Mouse (Mus musculus): ENCODE results near the gene Tns1. TPM values are rescaled to one million over a fixed set of nuclear protein-coding genes. Genes with fewer than 3 reads are reported as not detected.
A peak's percentile ranks its signal among the peaks of the same experiment; 100 is the strongest.

The Tns1 gene
- polyA plus RNA-seq, 1 experiment from 2014 or later = 23.0 TPM

- WGBS (ENCODE audit: insufficient replicate concordance) = 42% methylated on average over 2 of the region's 2 CpGs
- Histone ChIP-seq H3K4me2 (ENCODE audit: low read depth, low read length) (no peak overlapping the region), H3K27ac (ENCODE audit: low read length) (no peak overlapping the region), H3K27me3 (ENCODE audit: control insufficient read depth, insufficient read depth, low read depth, low read length) (no peaks in the 10 kb centered on the region), H3K4me1 (ENCODE audit: control insufficient read depth, low read depth, low read length) (peaks cover 2% of the 10 kb centered on the region), H3K9me3 (replicated peaks; ENCODE audit: control insufficient read depth, low read length) (no peaks in the 10 kb centered on the region), H3K4me3 (ENCODE audit: low read depth, low read length) (no peak overlapping the region), H3K36me3 (ENCODE audit: control insufficient read depth, insufficient read depth) (no peaks in the 10 kb centered on the region), H3K9ac (ENCODE audit: low read depth, low read length) (no peak overlapping the region)
- ATAC-seq (ENCODE audit: low read depth) = no peak
Observed at GRCm38 (mm10) chr1:74051349-74051748, 72.9 kb downstream of the Tns1 start.

- Histone ChIP-seq H3K9ac (ENCODE audit: low read depth, low read length) (no peak overlapping the region), H3K27ac (ENCODE audit: low read length) (no peak overlapping the region), H3K4me2 (ENCODE audit: low read depth, low read length) (no peak overlapping the region), H3K36me3 (ENCODE audit: control insufficient read depth, insufficient read depth) (no peaks in the 10 kb centered on the region), H3K9me3 (replicated peaks; ENCODE audit: control insufficient read depth, low read length) (no peaks in the 10 kb centered on the region), H3K27me3 (ENCODE audit: control insufficient read depth, insufficient read depth, low read depth, low read length) (no peaks in the 10 kb centered on the region), H3K4me3 (ENCODE audit: low read depth, low read length) (no peak overlapping the region), H3K4me1 (ENCODE audit: control insufficient read depth, low read depth, low read length) (peaks cover 4% of the 10 kb centered on the region)
- no peak for ATAC-seq (ENCODE audit: low read depth)
- WGBS (ENCODE audit: insufficient replicate concordance) = 69% methylated on average over 17 of the region's 17 CpGs
Observed at GRCm38 (mm10) chr1:74049430-74049829, 74.8 kb downstream of the Tns1 start.

DNA sequence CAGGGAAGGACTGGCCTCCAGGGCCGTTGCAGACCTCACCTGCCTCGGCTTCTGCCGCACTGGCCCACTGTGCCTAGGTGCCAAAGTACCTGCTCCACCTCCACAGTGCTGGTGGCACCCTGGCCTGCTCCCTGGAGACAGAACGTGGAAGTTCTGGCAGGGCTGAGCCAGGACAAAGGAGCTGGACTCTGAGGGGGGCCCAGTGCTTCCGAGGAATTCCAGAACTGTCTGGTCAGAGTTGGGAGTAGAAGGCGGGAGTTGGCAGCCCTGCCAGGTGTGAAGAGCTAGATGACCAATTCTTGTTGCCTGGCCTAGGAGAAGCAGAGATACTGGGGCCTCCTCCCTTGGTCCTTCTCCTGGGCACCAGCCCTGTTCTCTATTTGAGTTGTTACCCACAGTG is 76.5 kb downstream of the Tns1 start:
- WGBS (ENCODE audit: insufficient replicate concordance) = 70% methylated on average over 6 of the region's 6 CpGs
- no peak for ATAC-seq (ENCODE audit: low read depth)
- H3K9ac ChIP-seq (ENCODE audit: low read depth, low read length) = no peak overlapping the region
- no peaks in the 10 kb centered on the region for H3K36me3 ChIP-seq (ENCODE audit: control insufficient read depth, insufficient read depth)
- H3K27me3 ChIP-seq (ENCODE audit: control insufficient read depth, insufficient read depth, low read depth, low read length) = no peaks in the 10 kb centered on the region
- no peak overlapping the region for H3K27ac ChIP-seq (ENCODE audit: low read length)
- H3K4me1 ChIP-seq (ENCODE audit: control insufficient read depth, low read depth, low read length) = peaks cover 21% of the 10 kb centered on the region
- no peak overlapping the region for H3K4me2 ChIP-seq (ENCODE audit: low read depth, low read length)
- H3K4me3 ChIP-seq (ENCODE audit: low read depth, low read length) = no peak overlapping the region
- no peaks in the 10 kb centered on the region for H3K9me3 ChIP-seq (replicated peaks; ENCODE audit: control insufficient read depth, low read length)

GRCm38 (mm10) chr1:74047311-74047710 is 76.9 kb downstream of the Tns1 start:
- no peaks in the 10 kb centered on the region for H3K36me3 ChIP-seq (ENCODE audit: control insufficient read depth, insufficient read depth)
- 40% methylated on average over 2 of the region's 2 CpGs for WGBS (ENCODE audit: insufficient replicate concordance)
- H3K4me3 ChIP-seq (ENCODE audit: low read depth, low read length) = no peak overlapping the region
- H3K27me3 ChIP-seq (ENCODE audit: control insufficient read depth, insufficient read depth, low read depth, low read length) = no peaks in the 10 kb centered on the region
- H3K9ac ChIP-seq (ENCODE audit: low read depth, low read length) = no peak overlapping the region
- no peaks in the 10 kb centered on the region for H3K9me3 ChIP-seq (replicated peaks; ENCODE audit: control insufficient read depth, low read length)
- no peak overlapping the region for H3K27ac ChIP-seq (ENCODE audit: low read length)
- ATAC-seq (ENCODE audit: low read depth) = no peak
- H3K4me2 ChIP-seq (ENCODE audit: low read depth, low read length) = no peak overlapping the region
- H3K4me1 ChIP-seq (ENCODE audit: control insufficient read depth, low read depth, low read length) = peaks cover 25% of the 10 kb centered on the region

- no peak overlapping the region for H3K9ac ChIP-seq (ENCODE audit: low read depth, low read length)
- no peaks in the 10 kb centered on the region for H3K9me3 ChIP-seq (replicated peaks; ENCODE audit: control insufficient read depth, low read length)
- no peak overlapping the region for H3K4me3 ChIP-seq (ENCODE audit: low read depth, low read length)
- H3K36me3 ChIP-seq (ENCODE audit: control insufficient read depth, insufficient read depth) = no peaks in the 10 kb centered on the region
- H3K27ac ChIP-seq (ENCODE audit: low read length) = no peak overlapping the region
- no peaks in the 10 kb centered on the region for H3K27me3 ChIP-seq (ENCODE audit: control insufficient read depth, insufficient read depth, low read depth, low read length)
- H3K4me1 ChIP-seq (ENCODE audit: control insufficient read depth, low read depth, low read length) = peaks cover 44% of the 10 kb centered on the region
- ATAC-seq (ENCODE audit: low read depth) = no peak
- 76% methylated on average over 2 of the region's 2 CpGs for WGBS (ENCODE audit: insufficient replicate concordance)
- no peak overlapping the region for H3K4me2 ChIP-seq (ENCODE audit: low read depth, low read length)
Observed at GRCm38 (mm10) chr1:74045034-74045433, 79.2 kb downstream of the Tns1 start.

GRCm38 (mm10) chr1:74044421-74044820 is 79.8 kb downstream of the Tns1 start:
- ATAC-seq (ENCODE audit: low read depth) = no peak
- H3K36me3 ChIP-seq (ENCODE audit: control insufficient read depth, insufficient read depth) = no peaks in the 10 kb centered on the region
- no peak overlapping the region for H3K27ac ChIP-seq (ENCODE audit: low read length)
- H3K4me2 ChIP-seq (ENCODE audit: low read depth, low read length) = no peak overlapping the region
- peaks cover 44% of the 10 kb centered on the region for H3K4me1 ChIP-seq (ENCODE audit: control insufficient read depth, low read depth, low read length)
- no peak overlapping the region for H3K4me3 ChIP-seq (ENCODE audit: low read depth, low read length)
- no peak overlapping the region for H3K9ac ChIP-seq (ENCODE audit: low read depth, low read length)
- H3K9me3 ChIP-seq (replicated peaks; ENCODE audit: control insufficient read depth, low read length) = no peaks in the 10 kb centered on the region
- no peaks in the 10 kb centered on the region for H3K27me3 ChIP-seq (ENCODE audit: control insufficient read depth, insufficient read depth, low read depth, low read length)
- WGBS (ENCODE audit: insufficient replicate concordance) = 64% methylated on average over 1 of the region's 1 CpGs

DNA sequence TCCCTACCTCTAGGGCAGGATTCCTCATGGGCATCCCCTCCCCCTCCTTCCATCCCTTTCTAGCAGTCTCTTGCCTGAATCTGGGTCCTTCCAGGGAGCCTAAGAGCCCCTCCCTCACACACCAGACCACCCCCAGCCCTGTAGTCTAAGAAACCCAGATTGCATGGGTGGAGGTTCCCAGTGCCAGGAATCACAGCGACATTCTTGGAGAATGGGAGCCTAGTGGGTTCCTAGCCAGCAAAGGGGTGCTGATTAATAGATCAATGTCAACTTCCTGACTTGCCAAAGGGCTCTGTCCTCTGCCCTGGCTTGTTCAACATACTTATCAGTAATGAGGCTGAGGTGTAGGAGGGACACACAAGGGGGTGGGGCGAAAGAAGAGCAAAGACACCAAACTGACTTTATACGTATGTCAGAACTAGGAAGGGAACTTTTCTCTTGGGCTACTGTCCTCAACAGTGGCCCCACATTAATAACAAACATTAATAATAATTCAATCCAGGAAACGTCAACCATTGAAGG is 80.6 kb downstream of the Tns1 start:
- Histone ChIP-seq H3K36me3 (ENCODE audit: control insufficient read depth, insufficient read depth) (no peaks in the 10 kb centered on the region), H3K9me3 (replicated peaks; ENCODE audit: control insufficient read depth, low read length) (no peaks in the 10 kb centered on the region), H3K9ac (ENCODE audit: low read depth, low read length) (no peak overlapping the region), H3K27ac (ENCODE audit: low read length) (peak overlapping the region; percentile 42; the same call in 1 of the 2 replicates), H3K4me3 (ENCODE audit: low read depth, low read length) (no peak overlapping the region), H3K4me1 (ENCODE audit: control insufficient read depth, low read depth, low read length) (peaks cover 44% of the 10 kb centered on the region), H3K4me2 (ENCODE audit: low read depth, low read length) (no peak overlapping the region), H3K27me3 (ENCODE audit: control insufficient read depth, insufficient read depth, low read depth, low read length) (no peaks in the 10 kb centered on the region)
- WGBS (ENCODE audit: insufficient replicate concordance) = 28% methylated on average over 4 of the region's 4 CpGs
- ATAC-seq (ENCODE audit: low read depth) = peak; percentile 67

DNA sequence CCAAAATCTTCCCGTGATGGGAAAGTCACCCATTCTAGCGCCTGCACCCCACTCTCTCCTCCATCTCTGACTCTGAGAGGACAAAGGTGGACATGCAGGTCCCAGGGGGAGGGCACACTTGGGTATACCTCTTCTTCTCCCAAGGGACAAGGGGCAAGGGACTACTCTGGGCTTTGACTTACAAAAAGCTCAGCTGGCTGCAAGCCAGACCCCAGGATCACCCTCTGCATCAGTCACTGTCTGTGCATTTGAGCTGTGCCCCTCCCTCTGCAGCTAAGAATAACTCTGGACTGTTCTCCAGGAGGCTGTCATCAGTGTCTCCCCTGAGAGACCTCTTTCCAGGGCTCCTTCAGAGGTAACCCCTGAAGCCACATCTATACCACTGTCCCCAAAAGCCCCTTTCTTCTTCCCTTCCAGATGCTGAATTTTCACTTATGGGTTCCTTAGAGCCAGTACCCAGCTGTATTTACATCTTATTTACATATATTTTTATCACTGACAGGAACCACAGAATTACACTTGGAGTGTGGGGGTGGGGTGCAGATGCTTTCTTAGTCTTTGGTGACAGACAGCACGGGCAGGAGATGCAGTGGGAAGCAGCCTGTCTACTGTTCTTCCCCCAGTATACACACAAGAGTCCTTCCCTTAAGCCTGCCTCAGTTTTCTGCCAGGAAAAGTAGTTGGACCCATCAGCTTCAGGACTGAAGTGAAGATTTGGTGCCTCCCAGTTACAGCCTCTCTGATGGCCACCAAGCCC is 81.4 kb downstream of the Tns1 start:
- 48% methylated on average over 3 of the region's 3 CpGs for WGBS (ENCODE audit: insufficient replicate concordance)
- Histone ChIP-seq H3K9ac (ENCODE audit: low read depth, low read length) (no peak overlapping the region), H3K27me3 (ENCODE audit: control insufficient read depth, insufficient read depth, low read depth, low read length) (no peaks in the 10 kb centered on the region), H3K4me2 (ENCODE audit: low read depth, low read length) (no peak overlapping the region), H3K4me1 (ENCODE audit: control insufficient read depth, low read depth, low read length) (peaks cover 44% of the 10 kb centered on the region), H3K27ac (ENCODE audit: low read length) (0 out of 2 replicates have a peak overlapping the region, but pooled peaks have one; percentile 42), H3K9me3 (replicated peaks; ENCODE audit: control insufficient read depth, low read length) (no peaks in the 10 kb centered on the region), H3K36me3 (ENCODE audit: control insufficient read depth, insufficient read depth) (no peaks in the 10 kb centered on the region), H3K4me3 (ENCODE audit: low read depth, low read length) (no peak overlapping the region)
- no peak for ATAC-seq (ENCODE audit: low read depth)

- WGBS (ENCODE audit: insufficient replicate concordance) = 18% methylated on average over 8 of the region's 8 CpGs
- Histone ChIP-seq H3K9me3 (replicated peaks; ENCODE audit: control insufficient read depth, low read length) (no peaks in the 10 kb centered on the region), H3K27me3 (ENCODE audit: control insufficient read depth, insufficient read depth, low read depth, low read length) (peaks cover 8% of the 10 kb centered on the region), H3K4me3 (ENCODE audit: low read depth, low read length) (no peak overlapping the region), H3K27ac (ENCODE audit: low read length) (peak overlapping the region; percentile 1; the same call in 1 of the 2 replicates), H3K9ac (ENCODE audit: low read depth, low read length) (0 out of 2 replicates have a peak overlapping the region, but pooled peaks have one; percentile 8), H3K4me2 (ENCODE audit: low read depth, low read length) (peak overlapping the region; percentile 24; the same call in 1 of the 2 replicates), H3K4me1 (ENCODE audit: control insufficient read depth, low read depth, low read length) (peaks cover 45% of the 10 kb centered on the region), H3K36me3 (ENCODE audit: control insufficient read depth, insufficient read depth) (no peaks in the 10 kb centered on the region)
- peak; percentile 11; the same call in 1 of the 2 replicates for ATAC-seq (ENCODE audit: low read depth)
Observed at GRCm38 (mm10) chr1:74041692-74042091, 82.6 kb downstream of the Tns1 start.
